8 mouse cellular contexts compared by ENCODE assay signal in genomic region chr17:84189127-84189854, GRCm38 (mm10). TPM values are rescaled to one million over a fixed set of nuclear protein-coding genes. Genes with fewer than 3 reads are reported as not detected.
DNase-seq lines count a peak whose midpoint lies in the region; ATAC-seq and TF ChIP-seq lines count a peak whose summit lies in the region.

No protein-coding gene starts in this region.

- peak overlapping the region; percentile 95 for H3K27ac ChIP-seq in lung, postnatal 0 days (ENCODE audit: low read length)
- peak overlapping the region; percentile 99 for H3K27ac ChIP-seq in heart, embryonic 15.5 days
- H3K27ac ChIP-seq in limb, embryonic 10.5 days = peak overlapping the region; percentile 97

- H3K4me3 ChIP-seq in lung, postnatal 0 days (ENCODE audit: low read depth, low read length) = no peak overlapping the region
- H3K4me3 ChIP-seq in heart, embryonic 15.5 days = peak overlapping the region; percentile 84; the same call in 1 of the 2 replicates
- peak overlapping the region; percentile 63 for H3K4me3 ChIP-seq in limb, embryonic 10.5 days

- H3K9ac ChIP-seq in lung, postnatal 0 days (replicated peaks; ENCODE audit: low read depth) = peak overlapping the region; percentile 32; the same call in 1 of the 2 replicates
- H3K9ac ChIP-seq in heart, embryonic 15.5 days = peak overlapping the region; percentile 70

- no peak for DNase-seq in lung, postnatal 0 days (ENCODE audit: low spot score)
- DNase-seq in lung, postnatal 36 days = no peak
- DNase-seq in adrenal gland, postnatal 36 days = peak; percentile 37 to 62
- DNase-seq in limb, embryonic 10.5 days (ENCODE audit: low spot score) = no peak
- DNase-seq in splenic B cell, adult 2 months (ENCODE audit: low read depth, low spot score) = peak; percentile 30
- DNase-seq in layer of hippocampus, postnatal 36 days = no peak

- TF ChIP-seq CTCF in lung, postnatal 0 days (IDR thresholded peaks at IDR 0.05) = no peak

- peaks cover 7% of the 10 kb centered on the region for H3K4me1 ChIP-seq in lung, postnatal 0 days (ENCODE audit: insufficient read depth, low read depth, low read length)
- H3K4me1 ChIP-seq in heart, embryonic 15.5 days (replicated peaks) = peaks cover 47% of the 10 kb centered on the region
- H3K4me1 ChIP-seq in limb, embryonic 10.5 days = peaks cover 36% of the 10 kb centered on the region

- no peak for ATAC-seq in lung, postnatal 0 days
- ATAC-seq in heart, embryonic 15.5 days (replicated peaks; ENCODE audit: insufficient number of reproducible peaks, insufficient read depth, low FRiP score, low read depth) = no peak
- no peak for ATAC-seq in activated CD4-positive, CD25-positive, alpha-beta regulatory T cell, adult 4 months

- no peaks in the 10 kb centered on the region for H3K27me3 ChIP-seq in lung, postnatal 0 days (replicated peaks; ENCODE audit: insufficient read depth, low read length)
- no peaks in the 10 kb centered on the region for H3K27me3 ChIP-seq in heart, embryonic 15.5 days
- H3K27me3 ChIP-seq in limb, embryonic 10.5 days (ENCODE audit: low read depth, poor library complexity, severe bottlenecking) = no peaks in the 10 kb centered on the region
- H3K27me3 ChIP-seq in splenic B cell, adult 2 months (ENCODE audit: control insufficient read depth, insufficient read depth, low read length, poor library complexity, severe bottlenecking) = no peaks in the 10 kb centered on the region

- 56% methylated on average over 5 of the region's 5 CpGs for WGBS in lung, postnatal 0 days
- WGBS in heart, embryonic 15.5 days = 80% methylated on average over 5 of the region's 5 CpGs
- 76% methylated on average over 5 of the region's 5 CpGs for WGBS in limb, embryonic 10.5 days

- no peak for TF ChIP-seq EP300 in lung, postnatal 0 days (IDR thresholded peaks at IDR 0.05)

- H3K9me3 ChIP-seq in lung, postnatal 0 days (ENCODE audit: low read length) = no peaks in the 10 kb centered on the region
- H3K9me3 ChIP-seq in heart, embryonic 15.5 days (replicated peaks) = no peaks in the 10 kb centered on the region
- no peaks in the 10 kb centered on the region for H3K9me3 ChIP-seq in limb, embryonic 10.5 days (replicated peaks)

- peak overlapping the region; percentile 70 for H3K4me2 ChIP-seq in lung, postnatal 0 days (replicated peaks; ENCODE audit: low read depth, low read length)
- H3K4me2 ChIP-seq in heart, embryonic 15.5 days = peak overlapping the region; percentile 94

- H3K36me3 ChIP-seq in lung, postnatal 0 days (ENCODE audit: insufficient read depth, low read length) = no peaks in the 10 kb centered on the region
- no peaks in the 10 kb centered on the region for H3K36me3 ChIP-seq in heart, embryonic 15.5 days
- H3K36me3 ChIP-seq in limb, embryonic 10.5 days = peaks cover 33% of the 10 kb centered on the region
- peaks cover 16% of the 10 kb centered on the region for H3K36me3 ChIP-seq in splenic B cell, adult 2 months (ENCODE audit: control insufficient read depth, insufficient read depth, low read length, poor library complexity, severe bottlenecking)

RNA-seq across cellular contexts. Expression of gene Zfp36l2, which starts 1.5 kb away (rescaled TPM):
- polyA plus RNA-seq in lung, postnatal 0 days (2015; fragmentation: Nextera tagmentation; extraction: Ambion mirVana) = 15.6 and 17.5 TPM in 2 replicates
- total RNA-seq in adrenal gland, postnatal 36 days (2021) = 10 to 100 TPM; 71.6 to 77.9 TPM
- polyA plus RNA-seq in heart, embryonic 15.5 days (2015; fragmentation: Nextera tagmentation; extraction: Ambion mirVana) = 6.6 and 8.7 TPM in 2 replicates
- polyA plus RNA-seq in limb, embryonic 10.5 days (2016; fragmentation: Nextera tagmentation; extraction: Ambion mirVana) = 13.4 and 14.2 TPM in 2 replicates
- polyA plus RNA-seq in activated CD4-positive, CD25-positive, alpha-beta regulatory T cell, adult 4 months (2017; shearing (Covaris generic)) = 10 to 100 TPM; 31.3 to 64.3 TPM
- 10 to 100 TPM; 20.8 to 22.3 TPM for total RNA-seq in layer of hippocampus, postnatal 36 days (2021)

Comparison
In these comparisons a context has a peak if more than half of its experiments do, and no peak if none do; other contexts are left out.
1. DNase-seq: peak in adrenal gland, postnatal 36 days (2 of 2) and splenic B cell, adult 2 months (single experiment); none in lung, postnatal 0 days (single experiment), lung, postnatal 36 days (single experiment), limb, embryonic 10.5 days (single experiment) and layer of hippocampus, postnatal 36 days (0 of 2).
2. Peak in every context shown above with its lines, with median percentiles within 50 percentile points of each other: H3K27ac ChIP-seq.